Mouse (Mus musculus): ENCODE data around the gene Manf. TPM values are rescaled to one million over a fixed set of nuclear protein-coding genes. Genes with fewer than 3 reads are reported as not detected.

Gene Manf
- polyA plus RNA-seq, 1 experiment from 2014 or later = 214 TPM

DNA sequence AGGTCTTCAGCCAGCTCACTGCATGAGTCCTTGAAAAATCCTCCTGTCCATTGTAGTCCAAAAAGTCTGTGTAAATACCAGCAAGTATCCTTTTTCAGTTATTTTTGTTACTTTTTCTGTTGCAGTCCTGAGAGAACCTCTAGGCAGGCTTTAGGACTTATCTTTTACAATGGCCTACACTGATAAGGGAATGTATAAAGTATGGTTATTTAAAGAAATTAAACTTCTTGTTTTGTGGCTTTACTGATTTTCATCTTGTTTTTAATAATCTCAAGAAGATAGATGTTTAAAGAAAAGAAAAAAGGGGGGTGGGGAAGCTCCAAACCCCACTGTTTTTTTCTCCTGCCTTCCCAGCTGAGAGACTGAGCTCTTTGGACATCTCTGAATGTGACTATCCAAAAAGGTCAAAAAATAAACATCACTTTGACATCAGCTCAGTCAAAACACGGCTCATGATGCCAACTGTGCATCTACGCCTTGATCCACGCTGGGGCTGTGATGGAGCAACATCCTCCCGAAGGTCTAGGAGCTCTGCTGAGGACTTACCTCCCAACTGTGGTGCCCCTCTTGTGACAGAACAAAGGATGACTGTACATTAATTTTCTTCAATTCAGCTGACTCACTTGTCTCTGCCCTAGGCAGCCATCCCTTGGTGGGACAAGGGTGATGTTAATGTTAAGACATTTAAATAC, 11.5 kb upstream of the Manf start:
- Histone ChIP-seq H3K36me3 (ENCODE audit: control insufficient read depth, insufficient read depth, low read length) (peaks cover 47% of the 10 kb centered on the region), H3K27me3 (replicated peaks; ENCODE audit: control insufficient read depth, insufficient read depth, low read length) (no peaks in the 10 kb centered on the region)
- WGBS = 83% methylated on average over 4 of the region's 4 CpGs

DNA sequence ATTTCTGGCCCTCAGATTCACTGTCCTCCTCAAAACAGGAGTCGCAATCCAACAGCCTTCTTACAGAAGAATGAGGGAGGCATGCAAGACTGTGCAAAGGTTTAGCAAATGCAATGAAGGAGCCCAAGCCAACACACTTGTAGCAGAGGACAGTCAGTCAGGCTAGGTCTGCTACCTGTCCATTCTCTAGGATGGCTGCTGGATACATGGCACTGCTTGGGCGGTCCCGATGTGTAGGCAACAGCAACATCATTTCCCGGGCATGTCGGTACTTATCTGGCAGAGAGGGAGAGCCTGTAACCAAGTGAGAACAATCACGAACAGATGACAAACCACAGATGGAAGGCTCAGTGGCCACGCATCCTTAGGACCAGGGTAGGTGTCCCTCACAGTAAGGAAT, 9.8 kb upstream of the Manf start:
- Histone ChIP-seq H3K27me3 (replicated peaks; ENCODE audit: control insufficient read depth, insufficient read depth, low read length) (no peaks in the 10 kb centered on the region), H3K4me3 (ENCODE audit: low read depth, low read length) (no peak overlapping the region), H3K4me1 (ENCODE audit: control insufficient read depth, insufficient read depth, low read length) (no peaks in the 10 kb centered on the region), H3K4me2 (ENCODE audit: low read length) (no peak overlapping the region), H3K36me3 (ENCODE audit: control insufficient read depth, insufficient read depth, low read length) (peaks cover 47% of the 10 kb centered on the region), H3K27ac (ENCODE audit: low read depth, low read length) (no peak overlapping the region), H3K9ac (ENCODE audit: low read length) (no peak overlapping the region), H3K9me3 (replicated peaks; ENCODE audit: control insufficient read depth, low read length) (no peaks in the 10 kb centered on the region)
- 96% methylated on average over 7 of the region's 7 CpGs for WGBS
- DNase-seq (ENCODE audit: low spot score) (no peak), ATAC-seq (no peak)

More for the DNA sequence above, 11.5 kb upstream of the Manf start:
- no peaks in the 10 kb centered on the region for H3K9me3 ChIP-seq (replicated peaks; ENCODE audit: control insufficient read depth, low read length)
- H3K4me3 ChIP-seq (ENCODE audit: low read depth, low read length) = no peak overlapping the region
- ATAC-seq (no peak), DNase-seq (ENCODE audit: low spot score) (no peak)
- H3K9ac ChIP-seq (ENCODE audit: low read length) = no peak overlapping the region
- no peak overlapping the region for H3K27ac ChIP-seq (ENCODE audit: low read depth, low read length)
- no peak overlapping the region for H3K4me2 ChIP-seq (ENCODE audit: low read length)
- H3K4me1 ChIP-seq (ENCODE audit: control insufficient read depth, insufficient read depth, low read length) = no peaks in the 10 kb centered on the region

DNA sequence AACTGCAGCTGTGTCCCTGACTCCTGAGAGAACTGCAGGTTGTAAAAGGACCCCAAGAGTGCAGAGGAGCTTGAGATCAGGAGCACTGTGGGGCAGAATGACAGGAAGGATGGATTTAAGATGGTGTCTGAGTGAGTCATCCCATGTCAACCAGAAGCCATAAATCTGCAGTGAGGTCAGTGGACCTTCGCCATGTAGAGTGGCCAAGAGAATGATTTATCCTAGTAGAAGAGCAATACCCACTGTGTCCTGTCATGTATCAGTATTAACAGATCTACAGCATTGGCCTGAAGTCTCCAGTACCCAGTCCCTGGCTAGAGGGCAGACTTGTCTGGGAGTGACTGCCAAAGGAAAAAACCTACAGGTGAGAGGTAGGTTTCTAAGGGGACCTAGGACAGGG, 7.1 kb upstream of the Manf start:
- ATAC-seq (no peak), DNase-seq (ENCODE audit: low spot score) (no peak)
- 88% methylated on average over 1 of the region's 1 CpGs for whole genome bisulfite sequencing
- no peak overlapping the region for H3K9ac ChIP-seq (ENCODE audit: low read length)
- H3K36me3 ChIP-seq (ENCODE audit: control insufficient read depth, insufficient read depth, low read length) = peaks cover 49% of the 10 kb centered on the region
- no peak overlapping the region for H3K27ac ChIP-seq (ENCODE audit: low read depth, low read length)
- no peak overlapping the region for H3K4me3 ChIP-seq (ENCODE audit: low read depth, low read length)
- H3K4me1 ChIP-seq (ENCODE audit: control insufficient read depth, insufficient read depth, low read length) = no peaks in the 10 kb centered on the region
- no peaks in the 10 kb centered on the region for H3K9me3 ChIP-seq (replicated peaks; ENCODE audit: control insufficient read depth, low read length)
- no peak overlapping the region for H3K4me2 ChIP-seq (ENCODE audit: low read length)
- no peaks in the 10 kb centered on the region for H3K27me3 ChIP-seq (replicated peaks; ENCODE audit: control insufficient read depth, insufficient read depth, low read length)

DNA sequence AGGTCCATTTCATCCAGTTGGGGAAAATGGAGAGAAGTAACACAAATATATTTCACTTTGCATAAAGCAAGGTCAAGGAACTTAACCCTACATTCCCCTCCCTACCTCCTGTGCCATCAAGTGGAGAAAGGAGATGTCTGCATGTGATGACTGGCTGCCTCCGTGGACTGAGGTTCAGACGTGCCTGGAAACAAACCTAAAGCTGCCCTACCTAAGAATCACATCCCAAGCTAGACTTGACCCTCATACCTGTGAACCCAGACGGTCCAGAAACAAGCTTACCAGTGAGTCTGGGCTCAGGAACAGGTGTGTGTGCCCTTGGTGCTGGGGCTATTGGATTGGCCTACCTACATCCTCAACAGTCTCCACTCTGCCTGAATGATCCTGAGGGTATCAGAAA, 1.5 kb upstream of the Manf start:
- ATAC-seq = no peak
- no peak overlapping the region for H3K27ac ChIP-seq (ENCODE audit: low read depth, low read length)
- peaks cover 20% of the 10 kb centered on the region for H3K4me1 ChIP-seq (ENCODE audit: control insufficient read depth, insufficient read depth, low read length)
- H3K4me3 ChIP-seq (ENCODE audit: low read depth, low read length) = no peak overlapping the region
- H3K9ac ChIP-seq (ENCODE audit: low read length) = 0 out of 2 replicates have a peak overlapping the region, but pooled peaks have one; percentile 45
- peak overlapping the region; percentile 29 for H3K4me2 ChIP-seq (ENCODE audit: low read length)
- no peak for DNase-seq (ENCODE audit: low spot score)
- 63% methylated on average over 3 of the region's 3 CpGs for WGBS
- peaks cover 37% of the 10 kb centered on the region for H3K36me3 ChIP-seq (ENCODE audit: control insufficient read depth, insufficient read depth, low read length)
- H3K9me3 ChIP-seq (replicated peaks; ENCODE audit: control insufficient read depth, low read length) = no peaks in the 10 kb centered on the region
- H3K27me3 ChIP-seq (replicated peaks; ENCODE audit: control insufficient read depth, insufficient read depth, low read length) = no peaks in the 10 kb centered on the region

DNA sequence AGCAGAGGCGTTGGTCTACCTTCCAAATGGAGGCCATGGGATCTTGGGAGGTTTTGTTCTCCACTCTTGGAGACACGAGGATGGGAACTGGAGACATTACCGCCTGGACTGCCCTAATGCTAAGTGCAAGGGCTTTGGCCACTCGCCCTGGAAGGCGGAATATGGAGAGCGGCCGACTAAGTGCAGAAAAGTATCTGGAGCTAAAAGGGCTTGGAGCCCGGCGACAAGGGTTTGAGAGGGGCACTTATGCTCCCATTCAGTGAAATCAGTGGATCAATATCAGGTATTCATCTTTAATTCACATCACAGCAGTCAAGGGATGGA, 735 bp upstream of the Manf start:
- Histone ChIP-seq H3K4me1 (ENCODE audit: control insufficient read depth, insufficient read depth, low read length) (peaks cover 20% of the 10 kb centered on the region), H3K27me3 (replicated peaks; ENCODE audit: control insufficient read depth, insufficient read depth, low read length) (no peaks in the 10 kb centered on the region), H3K36me3 (ENCODE audit: control insufficient read depth, insufficient read depth, low read length) (peaks cover 37% of the 10 kb centered on the region), H3K9ac (ENCODE audit: low read length) (peak overlapping the region; percentile 81), H3K4me2 (ENCODE audit: low read length) (peak overlapping the region; percentile 84), H3K9me3 (replicated peaks; ENCODE audit: control insufficient read depth, low read length) (no peaks in the 10 kb centered on the region), H3K27ac (ENCODE audit: low read depth, low read length) (peak overlapping the region; percentile 94), H3K4me3 (ENCODE audit: low read depth, low read length) (peak overlapping the region; percentile 95)
- under 1% methylated on average over 9 of the region's 9 CpGs for WGBS
- DNase-seq (ENCODE audit: low spot score) (no peak), ATAC-seq (no peak)

DNA sequence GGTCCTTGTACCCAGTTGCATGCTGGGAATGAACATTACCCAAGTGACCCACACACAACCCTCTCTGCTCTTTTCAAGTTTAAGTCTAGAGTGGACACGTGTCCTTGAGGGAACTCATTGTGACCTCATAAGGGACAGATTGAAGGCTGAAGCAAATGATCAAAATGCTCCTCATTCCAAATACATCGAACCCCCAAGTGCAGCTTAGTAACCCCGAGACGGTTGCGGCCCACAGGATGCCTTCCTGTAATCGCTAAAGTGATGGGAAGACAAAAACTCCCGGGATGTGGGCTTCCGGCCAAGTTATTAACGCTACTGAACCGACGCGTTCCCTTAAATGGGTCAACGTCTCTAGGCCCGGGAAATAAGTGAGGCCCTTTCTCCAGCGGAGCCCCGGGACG, 438 bp downstream of the Manf start:
- Histone ChIP-seq H3K4me2 (ENCODE audit: low read length) (peak overlapping the region; percentile 81), H3K9me3 (replicated peaks; ENCODE audit: control insufficient read depth, low read length) (no peaks in the 10 kb centered on the region), H3K9ac (ENCODE audit: low read length) (peak overlapping the region; percentile 92), H3K36me3 (ENCODE audit: control insufficient read depth, insufficient read depth, low read length) (peaks cover 27% of the 10 kb centered on the region), H3K27ac (ENCODE audit: low read depth, low read length) (peak overlapping the region; percentile 94), H3K27me3 (replicated peaks; ENCODE audit: control insufficient read depth, insufficient read depth, low read length) (no peaks in the 10 kb centered on the region), H3K4me3 (ENCODE audit: low read depth, low read length) (peak overlapping the region; percentile 95), H3K4me1 (ENCODE audit: control insufficient read depth, insufficient read depth, low read length) (peaks cover 20% of the 10 kb centered on the region)
- WGBS = under 1% methylated on average over 17 of the region's 17 CpGs
- peak; percentile 41 for DNase-seq (ENCODE audit: low spot score)
- ATAC-seq = no peak

DNA sequence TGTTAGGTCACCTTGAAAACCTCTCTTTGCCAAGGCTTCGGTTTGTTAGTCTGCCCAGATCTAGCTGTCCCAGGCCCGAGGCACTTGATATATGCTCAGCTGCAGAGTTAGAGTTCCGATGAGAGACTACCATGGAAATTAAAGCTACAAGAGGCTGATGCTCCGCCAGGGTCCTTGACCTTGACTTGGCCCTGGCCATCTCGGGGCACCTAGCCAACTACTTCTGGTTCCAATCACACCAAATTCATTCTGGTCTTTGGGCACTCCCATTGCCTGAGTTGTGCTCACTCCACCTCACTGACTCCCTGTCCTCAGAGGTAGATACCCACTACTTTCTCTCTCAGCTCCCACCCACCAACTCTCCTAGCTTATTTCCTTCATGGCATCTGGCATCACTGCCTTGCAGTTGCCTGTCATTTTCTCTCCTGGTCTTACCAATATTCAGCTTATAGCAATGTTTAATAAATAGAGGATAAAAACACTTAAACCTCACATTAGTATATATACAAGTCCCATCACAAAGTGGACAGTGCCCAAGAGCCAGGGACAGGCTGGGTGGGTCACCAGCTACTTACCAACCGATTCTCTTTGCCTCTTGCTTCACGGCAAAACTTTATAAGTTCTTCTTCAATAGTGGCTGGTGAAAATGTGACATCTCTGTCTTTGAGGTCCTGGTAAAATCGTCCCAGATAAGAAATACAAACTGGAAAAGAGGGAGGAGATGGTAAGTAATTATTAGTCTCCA, 1.1 kb downstream of the Manf start:
- H3K9me3 ChIP-seq (replicated peaks; ENCODE audit: control insufficient read depth, low read length) = no peaks in the 10 kb centered on the region
- peak overlapping the region; percentile 92 for H3K9ac ChIP-seq (ENCODE audit: low read length)
- peaks cover 20% of the 10 kb centered on the region for H3K4me1 ChIP-seq (ENCODE audit: control insufficient read depth, insufficient read depth, low read length)
- no peak overlapping the region for H3K27ac ChIP-seq (ENCODE audit: low read depth, low read length)
- H3K4me3 ChIP-seq (ENCODE audit: low read depth, low read length) = peak overlapping the region; percentile 95
- peaks cover 29% of the 10 kb centered on the region for H3K36me3 ChIP-seq (ENCODE audit: control insufficient read depth, insufficient read depth, low read length)
- 72% methylated on average over 8 of the region's 8 CpGs for WGBS
- H3K27me3 ChIP-seq (replicated peaks; ENCODE audit: control insufficient read depth, insufficient read depth, low read length) = no peaks in the 10 kb centered on the region
- no peak for DNase-seq (ENCODE audit: low spot score)
- ATAC-seq = no peak
- H3K4me2 ChIP-seq (ENCODE audit: low read length) = peak overlapping the region; percentile 81

DNA sequence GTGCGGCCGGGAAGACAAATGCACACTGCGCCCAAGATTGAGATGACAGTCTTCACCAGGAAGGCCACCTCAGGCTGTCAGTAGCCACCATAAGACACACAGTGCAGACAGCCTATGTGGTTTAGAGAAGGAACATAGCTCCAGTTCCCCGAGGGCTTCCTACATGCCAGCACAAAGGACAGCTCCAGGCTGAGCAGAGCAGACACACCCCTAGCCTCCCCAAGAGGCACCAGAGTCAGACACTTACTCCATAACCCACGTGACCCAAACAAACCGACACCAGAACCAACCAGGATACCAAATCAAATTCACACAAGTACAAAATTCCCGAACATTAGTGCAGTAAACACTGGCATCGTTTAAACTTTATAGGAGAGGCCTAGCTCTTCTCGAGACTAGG, 2.5 kb downstream of the Manf start:
- Histone ChIP-seq H3K4me1 (ENCODE audit: control insufficient read depth, insufficient read depth, low read length) (peaks cover 29% of the 10 kb centered on the region), H3K36me3 (ENCODE audit: control insufficient read depth, insufficient read depth, low read length) (peaks cover 43% of the 10 kb centered on the region), H3K4me2 (ENCODE audit: low read length) (no peak overlapping the region), H3K9ac (ENCODE audit: low read length) (peak overlapping the region; percentile 18; the same call in 1 of the 2 replicates), H3K4me3 (ENCODE audit: low read depth, low read length) (no peak overlapping the region), H3K9me3 (replicated peaks; ENCODE audit: control insufficient read depth, low read length) (no peaks in the 10 kb centered on the region), H3K27ac (ENCODE audit: low read depth, low read length) (no peak overlapping the region), H3K27me3 (replicated peaks; ENCODE audit: control insufficient read depth, insufficient read depth, low read length) (no peaks in the 10 kb centered on the region)
- 83% methylated on average over 9 of the region's 9 CpGs for WGBS
- ATAC-seq = no peak
- no peak for DNase-seq (ENCODE audit: low spot score)

DNA sequence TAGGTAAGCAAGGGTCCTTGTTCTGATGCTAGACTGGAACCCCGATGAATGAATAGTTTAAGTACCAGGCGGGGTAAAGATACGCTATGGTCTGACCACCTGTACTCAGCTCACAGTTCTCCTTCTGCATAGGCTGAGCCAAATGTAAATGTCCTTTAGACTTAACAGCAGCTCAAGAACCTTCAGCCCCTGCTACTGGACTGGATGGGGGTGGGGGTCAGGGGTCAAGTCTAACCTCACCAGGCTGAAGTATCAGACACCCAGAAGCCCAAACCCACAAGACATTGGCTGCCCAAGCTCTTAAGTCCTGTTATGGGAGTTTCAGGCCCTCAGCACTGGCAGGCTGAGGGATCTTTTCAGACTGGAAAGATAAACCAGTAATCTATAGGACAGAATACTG, 3.4 kb downstream of the Manf start:
- no peak overlapping the region for H3K4me3 ChIP-seq (ENCODE audit: low read depth, low read length)
- ATAC-seq = no peak
- peaks cover 34% of the 10 kb centered on the region for H3K4me1 ChIP-seq (ENCODE audit: control insufficient read depth, insufficient read depth, low read length)
- no peak for DNase-seq (ENCODE audit: low spot score)
- 94% methylated on average over 3 of the region's 3 CpGs for WGBS
- H3K27ac ChIP-seq (ENCODE audit: low read depth, low read length) = no peak overlapping the region
- no peaks in the 10 kb centered on the region for H3K9me3 ChIP-seq (replicated peaks; ENCODE audit: control insufficient read depth, low read length)
- peaks cover 50% of the 10 kb centered on the region for H3K36me3 ChIP-seq (ENCODE audit: control insufficient read depth, insufficient read depth, low read length)
- no peak overlapping the region for H3K9ac ChIP-seq (ENCODE audit: low read length)
- no peak overlapping the region for H3K4me2 ChIP-seq (ENCODE audit: low read length)
- H3K27me3 ChIP-seq (replicated peaks; ENCODE audit: control insufficient read depth, insufficient read depth, low read length) = no peaks in the 10 kb centered on the region
